Mouse (Mus musculus) thymus, adult 2 months (tissue): ENCODE measurements around the gene Gm12216. TPM values are rescaled to one million over a fixed set of nuclear protein-coding genes. Genes with fewer than 3 reads are reported as not detected.

Experiments used
- DNase-seq: peaks from one replicate; pipeline ENCODE4 v3.0.0; 2021
- H3K27ac ChIP-seq: fragments of 200-500 bp; 2 replicates; pipeline ENCODE4 v1.5.1; 2012; ENCODE audit warnings: low read length, control low read depth; ENCODE audit not compliant: control insufficient read depth, insufficient read depth
- H3K27me3 ChIP-seq: fragments of 200-500 bp; 2 replicates; pipeline ENCODE4 v1.6.1; 2012; ENCODE audit warnings: mild to moderate bottlenecking, low read length, moderate library complexity, mixed read lengths; ENCODE audit not compliant: control insufficient read depth, insufficient read depth
- H3K36me3 ChIP-seq: fragments of 200-500 bp; 2 replicates; pipeline ENCODE4 v1.6.1; 2012; ENCODE audit warnings: mild to moderate bottlenecking, low read length, moderate library complexity; ENCODE audit not compliant: control insufficient read depth, insufficient read depth
- H3K4me1 ChIP-seq: fragments of 200-500 bp; replicated peaks from 2 replicates; pipeline ENCODE4 v1.6.1; 2012; ENCODE audit warnings: low read length; ENCODE audit not compliant: control insufficient read depth, insufficient read depth
- H3K4me3 ChIP-seq: fragments of 200-500 bp; 2 replicates; pipeline ENCODE4 v1.5.1; 2012; ENCODE audit warnings: mild to moderate bottlenecking, low read length, control low read depth, moderate library complexity; ENCODE audit not compliant: control insufficient read depth, insufficient read depth
- CTCF ChIP-seq: fragments of 200-500 bp; IDR thresholded peaks from 2 replicates; pipeline ENCODE4 v1.5.1; 2012; ENCODE audit warnings: mild to moderate bottlenecking, control low read depth, low read length, moderate library complexity, borderline replicate concordance; ENCODE audit not compliant: control insufficient read depth, poor library complexity, insufficient read depth; ENCODE audit errors: extremely low read depth
- POLR2A ChIP-seq: fragments of 200-500 bp; IDR thresholded peaks from 2 replicates; pipeline ENCODE4 v1.6.1; 2012; ENCODE audit warnings: mild to moderate bottlenecking, low read length, control low read depth, moderate library complexity; ENCODE audit not compliant: control insufficient read depth, poor library complexity, insufficient read depth; ENCODE audit errors: extremely low read depth
- WGBS: fragments of 180-500 bp; shearing (Covaris S2); methylation state at CpG from one replicate; pipeline ENCODE4 v1.1.7; 2018; 5-methylcytosine and 5-hydroxymethylcytosine counted together
- polyA plus RNA-seq: library from polyadenylated mRNA; depleted of rRNA; stranded (reverse); fragments of >200 nt; gene quantifications from 2 replicates; pipeline ENCODE4 v1.2.3, GENCODE M21; 2012

Gm12216 gene
- polyA plus RNA-seq, 1 experiment: 11.1 TPM

GRCm38 (mm10) chr11:53755011-53755595 lies 104.0 kb downstream of the Gm12216 start:
- Histone ChIP-seq H3K36me3 (no peaks in the 10 kb centered on the region), H3K4me3 (no peak overlapping the region), H3K4me1 (peaks cover 21% of the 10 kb centered on the region), H3K27ac (peak overlapping the region; percentile 76; the same call in 1 of the 2 replicates), H3K27me3 (no peaks in the 10 kb centered on the region)
- WGBS: 76% methylated on average over 12 of the region's 12 CpGs
- TF ChIP-seq POLR2A (no peak), CTCF (no peak)
- no peak for DNase-seq

GRCm38 (mm10) chr11:53749716-53750352 lies 109.2 kb downstream of the Gm12216 start:
- TF ChIP-seq CTCF (no peak), POLR2A (no peak)
- peaks cover 16% of the 10 kb centered on the region for H3K4me1 ChIP-seq
- 71% methylated on average over 5 of the region's 5 CpGs for WGBS

GRCm38 (mm10) chr11:53749306-53749705 lies 109.8 kb downstream of the Gm12216 start:
- no peaks in the 10 kb centered on the region for H3K36me3 ChIP-seq
- H3K4me3 ChIP-seq: no peak overlapping the region
- TF ChIP-seq CTCF (no peak), POLR2A (no peak)
- H3K4me1 ChIP-seq: peaks cover 14% of the 10 kb centered on the region
- DNase-seq: no peak
- H3K27ac ChIP-seq: no peak overlapping the region
- 29% methylated on average over 4 of the region's 4 CpGs for WGBS
- H3K27me3 ChIP-seq: no peaks in the 10 kb centered on the region

More at GRCm38 (mm10) chr11:53749716-53750352, 109.2 kb downstream of the Gm12216 start:
- Histone ChIP-seq H3K27me3 (no peaks in the 10 kb centered on the region), H3K4me3 (no peak overlapping the region), H3K36me3 (no peaks in the 10 kb centered on the region), H3K27ac (no peak overlapping the region)
- DNase-seq: no peak

- no peaks in the 10 kb centered on the region for H3K36me3 ChIP-seq
- H3K4me3 ChIP-seq: no peak overlapping the region
- 58% methylated on average over 6 of the region's 6 CpGs for WGBS
- H3K27ac ChIP-seq: no peak overlapping the region
- no peak for DNase-seq
- H3K27me3 ChIP-seq: no peaks in the 10 kb centered on the region
- TF ChIP-seq CTCF (no peak), POLR2A (no peak)
- H3K4me1 ChIP-seq: peaks cover 14% of the 10 kb centered on the region
These were observed 110.4 kb downstream of the Gm12216 start for GRCm38 (mm10) chr11:53748614-53749013.

GRCm38 (mm10) chr11:53747985-53748384 lies 111.1 kb downstream of the Gm12216 start:
- no peak for DNase-seq
- H3K4me3 ChIP-seq: no peak overlapping the region
- TF ChIP-seq POLR2A (no peak), CTCF (no peak)
- H3K27ac ChIP-seq: no peak overlapping the region
- no peaks in the 10 kb centered on the region for H3K27me3 ChIP-seq
- no peaks in the 10 kb centered on the region for H3K36me3 ChIP-seq
- 23% methylated on average over 9 of the region's 9 CpGs for WGBS
- peaks cover 14% of the 10 kb centered on the region for H3K4me1 ChIP-seq

- Histone ChIP-seq H3K36me3 (no peaks in the 10 kb centered on the region), H3K27me3 (no peaks in the 10 kb centered on the region), H3K4me1 (peaks cover 14% of the 10 kb centered on the region), H3K27ac (no peak overlapping the region), H3K4me3 (no peak overlapping the region)
- DNase-seq: no peak
- 88% methylated on average over 2 of the region's 2 CpGs for WGBS
- no peak for TF ChIP-seq CTCF
- TF ChIP-seq POLR2A: no peak
These were observed 113.8 kb downstream of the Gm12216 start for GRCm38 (mm10) chr11:53745260-53745659.

- no peak for DNase-seq
- Histone ChIP-seq H3K4me3 (no peak overlapping the region), H3K4me1 (no peaks in the 10 kb centered on the region), H3K27ac (no peak overlapping the region), H3K27me3 (no peaks in the 10 kb centered on the region), H3K36me3 (no peaks in the 10 kb centered on the region)
- 88% methylated on average over 5 of the region's 5 CpGs for WGBS
- TF ChIP-seq POLR2A (no peak), CTCF (no peak)
These were observed 116.7 kb downstream of the Gm12216 start for GRCm38 (mm10) chr11:53742353-53742752.
